ENCODE assay signal across 9 mouse cellular contexts in genomic region chr3:33904854-33905678, GRCm38 (mm10).
DNase-seq lines count a peak whose midpoint lies in the region; ATAC-seq and TF ChIP-seq lines count a peak whose summit lies in the region.
"Had no signal": no experiment of that assay in that cellular context is flagged by ENCODE, and none has a peak within 500 bp of the region (broad histone marks: within the 10 kb centered on the region; RNA-seq: fewer than 3 reads in every experiment).

No protein-coding gene starts in this region.

- H3K4me3 ChIP-seq in left cerebral cortex, adult 2 months = no peak overlapping the region
- H3K4me3 ChIP-seq in embryonic facial prominence, embryonic 14.5 days (ENCODE audit: low read depth, low read length) = no peak overlapping the region
- H3K4me3 ChIP-seq in hindbrain, embryonic 16.5 days (ENCODE audit: low read length) = peak overlapping the region; percentile 14

- intact Hi-C loops in left cerebral cortex, adult 2 months (cut with DNase I) = no loop called here

- TF ChIP-seq CTCF in left cerebral cortex, adult 2 months (IDR thresholded peaks at IDR 0.05) = no peak

- no peaks in the 10 kb centered on the region for H3K36me3 ChIP-seq in embryonic facial prominence, embryonic 14.5 days (ENCODE audit: control insufficient read depth, insufficient read depth, low read length)
- no peaks in the 10 kb centered on the region for H3K36me3 ChIP-seq in hindbrain, embryonic 16.5 days (ENCODE audit: control insufficient read depth, insufficient read depth, low read length)

- no peaks in the 10 kb centered on the region for H3K27me3 ChIP-seq in embryonic facial prominence, embryonic 14.5 days (replicated peaks; ENCODE audit: control insufficient read depth, insufficient read depth, low read length)
- H3K27me3 ChIP-seq in hindbrain, embryonic 16.5 days (replicated peaks; ENCODE audit: control insufficient read depth, insufficient read depth, low read length) = peaks cover 2% of the 10 kb centered on the region; the same call in 1 of the 2 replicates

- H3K9ac ChIP-seq in embryonic facial prominence, embryonic 14.5 days (ENCODE audit: low read depth, low read length) = no peak overlapping the region
- H3K9ac ChIP-seq in hindbrain, embryonic 16.5 days (ENCODE audit: low read depth, low read length) = peak overlapping the region; percentile 51; the same call in 1 of the 2 replicates

- DNase-seq in left cerebral cortex, adult 9 months (ENCODE audit: low spot score in 2 of 2) = peak; percentile 3 to 23
- DNase-seq in left cerebral cortex, adult 2 months (ENCODE audit: extremely low spot score in 1 of 2, low spot score in 2 of 2) = no peak
- DNase-seq in embryonic facial prominence, embryonic 14.5 days (ENCODE audit: low spot score) = peak; percentile 69
- peak; percentile 4 for DNase-seq in right cerebral cortex, postnatal 25 days
- DNase-seq in cerebellum, adult 9-10 months = no peak
- no peak for DNase-seq in cerebellum, postnatal 25 days
- DNase-seq: thymus, postnatal 4 days had no signal

- H3K4me1 ChIP-seq in embryonic facial prominence, embryonic 14.5 days (ENCODE audit: control insufficient read depth, insufficient read depth, low read length) = no peaks in the 10 kb centered on the region
- peaks cover 16% of the 10 kb centered on the region for H3K4me1 ChIP-seq in hindbrain, embryonic 16.5 days (ENCODE audit: control insufficient read depth, insufficient read depth, low read depth, low read length)

- 47% methylated on average over 22 of the region's 22 CpGs for WGBS in embryonic facial prominence, embryonic 14.5 days
- WGBS in hindbrain, embryonic 16.5 days = 25% methylated on average over 22 of the region's 22 CpGs

- H3K27ac ChIP-seq in left cerebral cortex, adult 2 months = no peak overlapping the region
- H3K27ac ChIP-seq in embryonic facial prominence, embryonic 14.5 days (replicated peaks; ENCODE audit: low read depth, low read length) = no peak overlapping the region
- peak overlapping the region; percentile 46 for H3K27ac ChIP-seq in hindbrain, embryonic 16.5 days (ENCODE audit: low read depth, low read length)

- no peaks in the 10 kb centered on the region for H3K9me3 ChIP-seq in embryonic facial prominence, embryonic 14.5 days (ENCODE audit: control insufficient read depth, low read length)
- H3K9me3 ChIP-seq in hindbrain, embryonic 16.5 days (ENCODE audit: control insufficient read depth, low read length) = no peaks in the 10 kb centered on the region

- ATAC-seq in embryonic facial prominence, embryonic 14.5 days (ENCODE audit: low read depth) = peak; percentile 77
- ATAC-seq in hindbrain, embryonic 16.5 days = peak; percentile 91
- no peak for ATAC-seq in erythroblast, adult 5-6 weeks (replicated peaks; ENCODE audit: low FRiP score, poor library complexity, severe bottlenecking)

- no peak overlapping the region for H3K4me2 ChIP-seq in embryonic facial prominence, embryonic 14.5 days (ENCODE audit: low read depth, low read length)
- peak overlapping the region; percentile 51 for H3K4me2 ChIP-seq in hindbrain, embryonic 16.5 days (ENCODE audit: low read length)

Comparison
In these comparisons a context has a peak if more than half of its experiments do, and no peak if none do; other contexts are left out.
1. DNase-seq: peak in left cerebral cortex, adult 9 months (2 of 2), embryonic facial prominence, embryonic 14.5 days (single experiment) and right cerebral cortex, postnatal 25 days (single experiment); none in left cerebral cortex, adult 2 months (0 of 2), cerebellum, adult 9-10 months (single experiment) and cerebellum, postnatal 25 days (0 of 2).